Mouse (Mus musculus) limb, embryonic 15.5 days (tissue): ENCODE data around the gene Msx1. TPM values are rescaled to one million over a fixed set of nuclear protein-coding genes. Genes with fewer than 3 reads are reported as not detected.

Experiments
- ATAC-seq: fragments of 200-750 bp; cut with Nextera tagmentation; 2 replicates; pipeline ENCODE4 v1.8.0; 2017; ENCODE audit warnings: low read depth, moderate TSS enrichment; ENCODE audit not compliant: insufficient number of reproducible peaks, low FRiP score, low TSS enrichment
- H3K27ac ChIP-seq: fragments of 300-500 bp; sonication (generic); 2 replicates; pipeline ENCODE4 v1.5.1; 2015; ENCODE audit warnings: moderate library complexity, mild to moderate bottlenecking, inconsistent platforms
- H3K27me3 ChIP-seq: fragments of 300-500 bp; sonication (generic); 2 replicates; pipeline ENCODE4 v1.6.1; 2015; ENCODE audit warnings: inconsistent platforms
- H3K36me3 ChIP-seq: fragments of 300-500 bp; sonication (generic); 2 replicates; pipeline ENCODE4 v1.6.1; 2015; ENCODE audit warnings: inconsistent platforms
- H3K4me1 ChIP-seq: fragments of 300-500 bp; sonication (generic); 2 replicates; pipeline ENCODE4 v1.6.1; 2015; ENCODE audit warnings: inconsistent platforms
- H3K4me2 ChIP-seq: fragments of 300-500 bp; sonication (generic); 2 replicates; pipeline ENCODE4 v1.6.1; 2015; ENCODE audit warnings: mild to moderate bottlenecking, inconsistent platforms
- H3K4me3 ChIP-seq: fragments of 300-500 bp; sonication (generic); 2 replicates; pipeline ENCODE4 v1.5.1; 2015; ENCODE audit warnings: mild to moderate bottlenecking, inconsistent platforms
- H3K9ac ChIP-seq: fragments of 300-500 bp; sonication (generic); 2 replicates; pipeline ENCODE4 v1.6.1; 2015; ENCODE audit warnings: inconsistent platforms
- H3K9me3 ChIP-seq: fragments of 300-500 bp; sonication (generic); 2 replicates; pipeline ENCODE4 v1.6.1; 2016; ENCODE audit warnings: inconsistent platforms
- WGBS: fragments of 180-500 bp; shearing (Covaris S2); methylation state at CpG from one replicate; pipeline ENCODE4 v1.1.7; 2015; 5-methylcytosine and 5-hydroxymethylcytosine counted together
- polyA plus RNA-seq: library from polyadenylated mRNA; unstranded; fragments of >200 nt; fragmentation: Nextera tagmentation; extraction: Ambion mirVana; gene quantifications from 2 replicates; pipeline ENCODE4 v1.2.1, GENCODE M21; 2015

Msx1 gene
- polyA plus RNA-seq, 1 experiment from 2014 or later = 137 TPM

DNA sequence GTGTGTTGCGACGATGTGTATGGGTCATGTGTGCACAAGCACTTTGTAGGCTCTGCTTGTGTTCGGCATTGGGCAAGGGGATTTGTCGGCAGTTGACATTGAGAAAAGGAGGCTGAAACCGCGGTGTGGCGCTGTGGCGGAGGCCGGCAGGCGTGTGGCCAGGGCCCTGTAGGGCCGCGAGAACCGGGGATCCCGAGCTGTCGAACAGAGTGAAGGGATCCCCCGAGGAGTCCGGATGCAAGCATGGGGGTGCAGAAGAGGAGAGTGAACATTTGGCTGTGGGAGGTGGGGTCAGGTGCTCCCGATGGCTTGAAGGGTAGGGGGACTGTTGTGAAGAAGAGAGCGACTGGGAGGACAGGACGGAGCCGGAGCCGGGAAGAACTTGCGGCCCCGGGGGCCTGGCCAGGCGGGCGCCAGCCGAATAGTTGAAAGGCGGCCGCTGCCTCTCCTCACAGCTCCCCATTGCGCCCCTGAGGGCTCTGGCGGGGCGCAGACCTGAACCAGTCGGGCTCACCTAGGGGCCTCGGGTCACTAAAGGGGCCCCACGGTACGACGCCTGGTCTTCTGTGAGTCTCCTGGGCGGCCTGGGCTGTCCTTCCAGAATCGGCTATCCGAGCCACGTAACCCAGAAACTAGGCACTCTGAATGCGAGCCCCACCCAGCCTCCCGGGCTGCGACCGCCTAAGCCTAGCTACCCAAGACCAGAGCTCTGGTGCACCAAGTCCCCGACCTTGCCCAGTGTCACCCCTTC lies 7.3 kb downstream of the Msx1 start:
- H3K27me3 ChIP-seq = peaks cover 84% of the 10 kb centered on the region
- WGBS = 2% methylated on average over 46 of the region's 46 CpGs
- H3K4me1 ChIP-seq = peaks cover 36% of the 10 kb centered on the region
- H3K27ac ChIP-seq = no peak overlapping the region
- H3K36me3 ChIP-seq = no peaks in the 10 kb centered on the region
- ATAC-seq = no peak
- no peaks in the 10 kb centered on the region for H3K9me3 ChIP-seq
- H3K4me2 ChIP-seq = peak overlapping the region; percentile 41
- H3K4me3 ChIP-seq = peak overlapping the region; percentile 27
- H3K9ac ChIP-seq = no peak overlapping the region

- peaks cover 31% of the 10 kb centered on the region for H3K4me1 ChIP-seq
- WGBS = 80% methylated on average over 4 of the region's 4 CpGs
- H3K4me2 ChIP-seq = no peak overlapping the region
- H3K36me3 ChIP-seq = no peaks in the 10 kb centered on the region
- H3K27me3 ChIP-seq = peaks cover 74% of the 10 kb centered on the region
- no peaks in the 10 kb centered on the region for H3K9me3 ChIP-seq
- no peak overlapping the region for H3K4me3 ChIP-seq
- no peak overlapping the region for H3K9ac ChIP-seq
- H3K27ac ChIP-seq = no peak overlapping the region
- no peak for ATAC-seq
These were observed 8.5 kb downstream of the Msx1 start for GRCm38 (mm10) chr5:37815909-37816308.

DNA sequence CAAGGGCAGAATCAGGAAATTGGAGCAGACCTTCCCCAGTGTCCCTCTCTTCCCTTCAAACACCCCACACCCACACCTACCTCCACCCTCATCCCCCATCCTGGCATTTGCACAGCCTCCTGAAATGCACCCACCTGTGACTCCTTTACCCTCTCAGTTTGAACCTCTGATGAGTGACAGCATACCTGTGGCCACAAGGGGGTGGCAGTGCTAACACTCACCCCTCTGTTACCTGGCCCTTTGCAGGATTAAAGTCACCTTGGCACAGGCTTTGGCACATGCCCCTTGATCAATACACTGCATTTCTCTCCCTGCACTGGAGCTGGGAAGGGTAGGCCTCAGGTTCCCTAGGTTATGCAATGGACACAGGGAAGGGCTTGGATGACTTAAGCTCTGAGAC lies 10.2 kb downstream of the Msx1 start:
- H3K36me3 ChIP-seq = no peaks in the 10 kb centered on the region
- ATAC-seq = no peak
- H3K4me2 ChIP-seq = no peak overlapping the region
- H3K9me3 ChIP-seq = no peaks in the 10 kb centered on the region
- H3K9ac ChIP-seq = no peak overlapping the region
- no peak overlapping the region for H3K4me3 ChIP-seq
- no peak overlapping the region for H3K27ac ChIP-seq
- H3K27me3 ChIP-seq = peaks cover 59% of the 10 kb centered on the region
- H3K4me1 ChIP-seq = peaks cover 26% of the 10 kb centered on the region

GRCm38 (mm10) chr5:37805291-37805690 lies 19.1 kb downstream of the Msx1 start:
- H3K27ac ChIP-seq = no peak overlapping the region

GRCm38 (mm10) chr5:37804512-37805118 lies 19.8 kb downstream of the Msx1 start:
- H3K4me2 ChIP-seq = no peak overlapping the region
- H3K9ac ChIP-seq = no peak overlapping the region
- no peaks in the 10 kb centered on the region for H3K27me3 ChIP-seq
- no peak overlapping the region for H3K4me3 ChIP-seq
- 0 out of 2 replicates have a peak, but pooled peaks cover 3% of the 10 kb centered on the region for H3K4me1 ChIP-seq
- WGBS = 58% methylated on average over 8 of the region's 8 CpGs
- H3K27ac ChIP-seq = 0 out of 2 replicates have a peak overlapping the region, but pooled peaks have one; percentile 27
- ATAC-seq = no peak
- no peaks in the 10 kb centered on the region for H3K9me3 ChIP-seq
- H3K36me3 ChIP-seq = no peaks in the 10 kb centered on the region

More at GRCm38 (mm10) chr5:37805291-37805690, 19.1 kb downstream of the Msx1 start:
- Histone ChIP-seq H3K27me3 (no peaks in the 10 kb centered on the region), H3K36me3 (no peaks in the 10 kb centered on the region), H3K9me3 (no peaks in the 10 kb centered on the region), H3K9ac (no peak overlapping the region), H3K4me2 (no peak overlapping the region), H3K4me1 (0 out of 2 replicates have a peak, but pooled peaks cover 3% of the 10 kb centered on the region), H3K4me3 (no peak overlapping the region)
- ATAC-seq = no peak
- 85% methylated on average over 6 of the region's 6 CpGs for WGBS

- Histone ChIP-seq H3K36me3 (no peaks in the 10 kb centered on the region), H3K9me3 (no peaks in the 10 kb centered on the region), H3K27me3 (no peaks in the 10 kb centered on the region), H3K4me1 (no peaks in the 10 kb centered on the region), H3K27ac (no peak overlapping the region), H3K9ac (no peak overlapping the region), H3K4me3 (no peak overlapping the region), H3K4me2 (no peak overlapping the region)
- WGBS = 64% methylated on average over 6 of the region's 6 CpGs
- ATAC-seq = peak; percentile 62; the same call in 1 of the 2 replicates
These were observed 27.1 kb downstream of the Msx1 start for GRCm38 (mm10) chr5:37797251-37797650.

GRCm38 (mm10) chr5:37796751-37797150 lies 27.6 kb downstream of the Msx1 start:
- Histone ChIP-seq H3K9ac (no peak overlapping the region), H3K4me3 (no peak overlapping the region), H3K4me1 (no peaks in the 10 kb centered on the region), H3K36me3 (no peaks in the 10 kb centered on the region), H3K27ac (no peak overlapping the region), H3K27me3 (no peaks in the 10 kb centered on the region), H3K9me3 (no peaks in the 10 kb centered on the region), H3K4me2 (no peak overlapping the region)
- no peak for ATAC-seq
- WGBS = 61% methylated on average over 5 of the region's 5 CpGs

- no peaks in the 10 kb centered on the region for H3K36me3 ChIP-seq
- H3K4me1 ChIP-seq = no peaks in the 10 kb centered on the region
- H3K4me2 ChIP-seq = no peak overlapping the region
- H3K27ac ChIP-seq = no peak overlapping the region
- H3K27me3 ChIP-seq = peaks cover 4% of the 10 kb centered on the region; the same call in 1 of the 2 replicates
- H3K9me3 ChIP-seq = no peaks in the 10 kb centered on the region
- 77% methylated on average over 6 of the region's 6 CpGs for WGBS
- ATAC-seq = no peak
- H3K9ac ChIP-seq = no peak overlapping the region
- H3K4me3 ChIP-seq = no peak overlapping the region
These were observed 28.7 kb downstream of the Msx1 start for GRCm38 (mm10) chr5:37795691-37796090.

- no peaks in the 10 kb centered on the region for H3K36me3 ChIP-seq
- no peak overlapping the region for H3K4me2 ChIP-seq
- 52% methylated on average over 5 of the region's 5 CpGs for WGBS
- H3K4me1 ChIP-seq = no peaks in the 10 kb centered on the region
- no peak overlapping the region for H3K4me3 ChIP-seq
- H3K27me3 ChIP-seq = peaks cover 4% of the 10 kb centered on the region; the same call in 1 of the 2 replicates
- no peak for ATAC-seq
- no peak overlapping the region for H3K27ac ChIP-seq
- H3K9ac ChIP-seq = no peak overlapping the region
- no peaks in the 10 kb centered on the region for H3K9me3 ChIP-seq
These were observed 32.2 kb downstream of the Msx1 start for GRCm38 (mm10) chr5:37792154-37792553.

DNA sequence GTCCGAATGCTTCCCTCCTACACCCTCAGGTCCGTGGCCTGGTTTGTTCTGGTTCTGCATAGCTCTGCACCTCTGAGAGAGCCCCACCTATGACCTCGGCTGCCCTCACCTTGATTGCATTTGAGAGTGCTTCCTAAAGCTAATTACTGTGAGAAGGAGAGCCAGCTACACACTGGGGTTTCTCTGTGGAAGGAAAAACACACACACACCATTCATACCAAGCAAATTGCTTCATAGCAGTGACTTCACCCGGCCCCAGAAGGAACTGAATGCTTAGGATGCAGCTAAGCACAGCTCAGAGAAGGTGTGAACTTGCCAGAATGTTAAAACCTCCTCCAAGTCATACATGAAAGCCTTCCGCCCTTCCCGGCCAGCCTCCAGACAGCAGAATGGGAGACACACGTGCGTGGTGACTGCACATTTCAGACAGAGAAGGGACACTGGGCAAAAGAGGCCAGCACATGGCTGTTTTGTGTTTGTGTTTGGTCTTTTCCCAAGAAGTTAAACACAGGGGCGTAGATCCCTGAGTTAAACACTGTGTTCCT lies 39.5 kb downstream of the Msx1 start:
- Histone ChIP-seq H3K4me1 (peaks cover 13% of the 10 kb centered on the region; the same call in 1 of the 2 replicates), H3K27ac (no peak overlapping the region), H3K9me3 (no peaks in the 10 kb centered on the region), H3K36me3 (no peaks in the 10 kb centered on the region), H3K4me3 (no peak overlapping the region), H3K4me2 (no peak overlapping the region), H3K27me3 (peaks cover 4% of the 10 kb centered on the region; the same call in 1 of the 2 replicates), H3K9ac (no peak overlapping the region)
- ATAC-seq = no peak; the same call in 1 of the 2 replicates
- 59% methylated on average over 9 of the region's 9 CpGs for WGBS

- Histone ChIP-seq H3K27me3 (peaks cover 4% of the 10 kb centered on the region; the same call in 1 of the 2 replicates), H3K4me2 (no peak overlapping the region), H3K4me1 (peaks cover 13% of the 10 kb centered on the region; the same call in 1 of the 2 replicates), H3K9me3 (no peaks in the 10 kb centered on the region), H3K9ac (no peak overlapping the region), H3K27ac (no peak overlapping the region), H3K4me3 (no peak overlapping the region), H3K36me3 (no peaks in the 10 kb centered on the region)
- WGBS = 27% methylated on average over 8 of the region's 8 CpGs
- no peak for ATAC-seq
These were observed 41.1 kb downstream of the Msx1 start for GRCm38 (mm10) chr5:37783306-37783705.

GRCm38 (mm10) chr5:37775681-37776080 lies 48.7 kb downstream of the Msx1 start:
- Histone ChIP-seq H3K4me1 (no peaks in the 10 kb centered on the region), H3K9me3 (no peaks in the 10 kb centered on the region), H3K27me3 (0 out of 2 replicates have a peak, but pooled peaks cover 6% of the 10 kb centered on the region), H3K27ac (no peak overlapping the region), H3K36me3 (no peaks in the 10 kb centered on the region), H3K4me2 (no peak overlapping the region), H3K9ac (no peak overlapping the region), H3K4me3 (no peak overlapping the region)
- 43% methylated on average over 5 of the region's 5 CpGs for WGBS
- no peak for ATAC-seq
